Mouse (Mus musculus) MEL (cell line): ENCODE data around the gene Thoc6. TPM values are rescaled to one million over a fixed set of nuclear protein-coding genes. Genes with fewer than 3 reads are reported as not detected.

Source experiments
- DNase-seq: peaks from one replicate; pipeline ENCODE4 v3.0.0; 2011; ENCODE audit warnings: low read depth, low spot score
- H3K27ac ChIP-seq: 2 replicates; pipeline ENCODE4 v1.5.1; 2012; ENCODE audit warnings: low read depth, mild to moderate bottlenecking, control low read depth, low read length, moderate library complexity; ENCODE audit not compliant: control insufficient read depth
- H3K27me3 ChIP-seq, 2 experiments: fragments of 150-350 bp in 1 of 2; sonication (generic) in 1 of 2; 2 replicates each; pipeline ENCODE4 v1.6.1; 2012; ENCODE audit warnings: low read length in 2 of 2, mild to moderate bottlenecking in 2 of 2, improper control_type of control experiment in 1 of 2, moderate library complexity in 1 of 2; ENCODE audit not compliant: insufficient read depth in 2 of 2, control insufficient read depth in 1 of 2
- H3K36me3 ChIP-seq, 2 experiments: 2 replicates each; pipeline ENCODE4 v1.6.1; 2012 to 2014; ENCODE audit warnings: low read length in 2 of 2, improper control_type of control experiment in 1 of 2, inconsistent platforms in 1 of 2, mild to moderate bottlenecking in 1 of 2; ENCODE audit not compliant: insufficient read depth in 2 of 2, control insufficient read depth in 1 of 2
- H3K4me1 ChIP-seq, 2 experiments: fragments of 150-350 bp in 1 of 2; sonication (generic) in 1 of 2; 2 replicates each; pipeline ENCODE4 v1.6.1; 2012; ENCODE audit warnings: low read length in 2 of 2, improper control_type of control experiment in 1 of 2, mild to moderate bottlenecking in 1 of 2; ENCODE audit not compliant: insufficient read depth in 2 of 2, control insufficient read depth in 1 of 2
- H3K4me3 ChIP-seq, 2 experiments: fragments of 150-350 bp in 1 of 2; sonication (generic) in 1 of 2; 2 replicates each; pipeline ENCODE4 v1.5.1; 2012; ENCODE audit warnings: low read depth in 2 of 2, low read length in 2 of 2, mild to moderate bottlenecking in 2 of 2, moderate library complexity in 2 of 2, control low read depth in 1 of 2, improper control_type of control experiment in 1 of 2; ENCODE audit not compliant: control insufficient read depth in 1 of 2, insufficient read depth in 1 of 2
- H3K79me2 ChIP-seq: 2 replicates; pipeline ENCODE4 v1.6.1; 2012; ENCODE audit warnings: mild to moderate bottlenecking, low read length, moderate library complexity; ENCODE audit not compliant: control insufficient read depth, poor library complexity, insufficient read depth
- H3K9ac ChIP-seq: 2 replicates; pipeline ENCODE4 v1.6.1; 2012; ENCODE audit warnings: low read depth, mild to moderate bottlenecking, control low read depth, low read length, moderate library complexity; ENCODE audit not compliant: control insufficient read depth, poor library complexity, severe bottlenecking
- H3K9me3 ChIP-seq: fragments of 150-350 bp; sonication (generic); replicated peaks from 2 replicates; pipeline ENCODE4 v1.6.1; 2012; ENCODE audit warnings: mild to moderate bottlenecking, low read length, improper control_type of control experiment, moderate library complexity; ENCODE audit not compliant: insufficient read depth
- BHLHE40 ChIP-seq: IDR thresholded peaks from 2 replicates; pipeline ENCODE4 v1.6.1; 2012; ENCODE audit warnings: low read depth, mild to moderate bottlenecking, inconsistent platforms, low read length, improper control_type of control experiment, borderline replicate concordance
- CHD1 ChIP-seq: IDR thresholded peaks from 2 replicates; pipeline ENCODE4 v1.6.1; 2012; ENCODE audit warnings: low read depth, mild to moderate bottlenecking, inconsistent platforms, low read length, improper control_type of control experiment
- CHD2 ChIP-seq: IDR thresholded peaks from 2 replicates; pipeline ENCODE4 v1.6.1; 2011; ENCODE audit warnings: low read length, improper control_type of control experiment
- E2F4 ChIP-seq: IDR thresholded peaks from 2 replicates; pipeline ENCODE4 v1.6.1; 2011; ENCODE audit warnings: low read depth, low read length, improper control_type of control experiment, borderline replicate concordance
- ETS1 ChIP-seq: IDR thresholded peaks from 2 replicates; pipeline ENCODE4 v1.6.1; 2012; ENCODE audit warnings: low read depth, mild to moderate bottlenecking, inconsistent platforms, low read length, improper control_type of control experiment, moderate library complexity
- GABPA ChIP-seq: IDR thresholded peaks from 2 replicates; pipeline ENCODE4 v1.6.1; 2012; ENCODE audit warnings: low read depth, mild to moderate bottlenecking, inconsistent platforms, low read length, improper control_type of control experiment, moderate library complexity
- GATA1 ChIP-seq: IDR thresholded peaks from 2 replicates; pipeline ENCODE4 v1.6.1; 2011; ENCODE audit warnings: low read depth, low read length, improper control_type of control experiment
- HCFC1 ChIP-seq: IDR thresholded peaks from 2 replicates; pipeline ENCODE4 v1.6.1; 2012; ENCODE audit warnings: low read depth, mild to moderate bottlenecking, inconsistent platforms, low read length, improper control_type of control experiment, moderate library complexity
- JUND ChIP-seq: IDR thresholded peaks from 2 replicates; pipeline ENCODE4 v1.6.1; 2011; ENCODE audit warnings: low read depth, mild to moderate bottlenecking, improper control_type of control experiment, low read length
- KAT2A ChIP-seq: conservative IDR thresholded peaks from 2 replicates; pipeline ENCODE4 v1.6.1; 2012; ENCODE audit warnings: low read depth, low read length, improper control_type of control experiment, inconsistent platforms
- MAFK ChIP-seq: IDR thresholded peaks from 2 replicates; pipeline ENCODE4 v1.6.1; 2011; ENCODE audit warnings: low read depth, mild to moderate bottlenecking, low read length, improper control_type of control experiment, borderline replicate concordance
- MAX ChIP-seq: IDR thresholded peaks from 2 replicates; pipeline ENCODE4 v1.6.1; 2011; ENCODE audit warnings: low read length, improper control_type of control experiment
- MEF2A ChIP-seq: IDR thresholded peaks from 2 replicates; pipeline ENCODE4 v1.6.1; 2014; ENCODE audit warnings: low read depth, mild to moderate bottlenecking, inconsistent platforms, low read length, improper control_type of control experiment; ENCODE audit not compliant: poor library complexity, insufficient replicate concordance, severe bottlenecking; ENCODE audit errors: extremely low read depth
- MYB ChIP-seq: IDR thresholded peaks from 2 replicates; pipeline ENCODE4 v1.6.1; 2011; ENCODE audit warnings: mild to moderate bottlenecking, low read depth, low read length, improper control_type of control experiment
- NELFE ChIP-seq: IDR thresholded peaks from 2 replicates; pipeline ENCODE4 v1.6.1; 2011; ENCODE audit warnings: low read depth, low read length, improper control_type of control experiment
- POLR2A ChIP-seq, 2 experiments: IDR thresholded peaks; 2 replicates each; pipeline ENCODE4 v1.6.1; 2011 to 2012; ENCODE audit warnings: low read length in 2 of 2, mild to moderate bottlenecking in 2 of 2, control low read depth in 1 of 2, improper control_type of control experiment in 1 of 2, low read depth in 1 of 2, moderate library complexity in 1 of 2; ENCODE audit not compliant: control insufficient read depth in 1 of 2, insufficient read depth in 1 of 2, poor library complexity in 1 of 2
- POLR2AphosphoS2 ChIP-seq: IDR thresholded peaks from 2 replicates; pipeline ENCODE4 v1.6.1; 2011; ENCODE audit warnings: low read length, improper control_type of control experiment
- POLR2AphosphoS5 ChIP-seq: IDR thresholded peaks from 2 replicates; pipeline ENCODE4 v1.6.1; 2012; ENCODE audit warnings: low read depth, borderline replicate concordance, mild to moderate bottlenecking, inconsistent platforms, low read length, moderate library complexity, mixed read lengths
- RAD21 ChIP-seq: IDR thresholded peaks from 2 replicates; pipeline ENCODE4 v1.6.1; 2011; ENCODE audit warnings: mild to moderate bottlenecking, low read depth, low read length, improper control_type of control experiment
- RCOR1 ChIP-seq: IDR thresholded peaks from 2 replicates; pipeline ENCODE4 v1.6.1; 2012; ENCODE audit warnings: low read depth, mild to moderate bottlenecking, inconsistent platforms, low read length, improper control_type of control experiment
- SIN3A ChIP-seq: IDR thresholded peaks from 2 replicates; pipeline ENCODE4 v1.6.1; 2012; ENCODE audit warnings: low read length, improper control_type of control experiment, inconsistent platforms
- SMC3 ChIP-seq: IDR thresholded peaks from 2 replicates; pipeline ENCODE4 v1.6.1; 2011; ENCODE audit warnings: low read depth, low read length, improper control_type of control experiment
- TAL1 ChIP-seq: IDR thresholded peaks from 2 replicates; pipeline ENCODE4 v1.6.1; 2012; ENCODE audit warnings: mild to moderate bottlenecking, inconsistent platforms, low read length, moderate library complexity, mixed read lengths
- TBP ChIP-seq: IDR thresholded peaks from 2 replicates; pipeline ENCODE4 v1.8.0; 2011; ENCODE audit warnings: low read depth, low read length, improper control_type of control experiment
- UBTF ChIP-seq: IDR thresholded peaks from 2 replicates; pipeline ENCODE4 v1.6.1; 2012; ENCODE audit warnings: low read depth, mild to moderate bottlenecking, inconsistent platforms, low read length, improper control_type of control experiment, moderate library complexity, borderline replicate concordance; ENCODE audit not compliant: insufficient read depth
- USF1 ChIP-seq: IDR thresholded peaks from 2 replicates; pipeline ENCODE4 v1.6.1; 2014; ENCODE audit warnings: low read depth, mild to moderate bottlenecking, inconsistent platforms, low read length, improper control_type of control experiment, moderate library complexity
- USF2 ChIP-seq, 2 experiments: IDR thresholded peaks; 2 replicates each; pipeline ENCODE4 v1.6.1; 2011 to 2012; ENCODE audit warnings: improper control_type of control experiment in 2 of 2, low read length in 2 of 2, borderline replicate concordance in 1 of 2, inconsistent platforms in 1 of 2, low read depth in 1 of 2, mild to moderate bottlenecking in 1 of 2; ENCODE audit not compliant: insufficient read depth in 1 of 2
- ZKSCAN1 ChIP-seq: IDR thresholded peaks from 2 replicates; pipeline ENCODE4 v1.6.1; 2012; ENCODE audit warnings: low read depth, mild to moderate bottlenecking, inconsistent platforms, low read length, improper control_type of control experiment, moderate library complexity
- ZNF384 ChIP-seq: IDR thresholded peaks from 2 replicates; pipeline ENCODE4 v1.6.1; 2012; ENCODE audit warnings: low read depth, mild to moderate bottlenecking, inconsistent platforms, low read length, improper control_type of control experiment
- polyA plus RNA-seq, 2 experiments: library from polyadenylated mRNA; stranded (reverse) in 1 of 2; unstranded in 1 of 2; fragments of >175 nt in 1 of 2; fragments of >200 nt in 1 of 2; gene quantifications; 2 replicates each; pipeline versions ENCODE4 v1.2.1 to v1.2.4; 2012; ENCODE audit warnings: low replicate concordance in 2 of 2, low read depth in 1 of 2; ENCODE audit not compliant: insufficient read length in 2 of 2, insufficient read depth in 1 of 2, missing spikeins in 1 of 2
- total RNA-seq: library from RNA; depleted of rRNA; stranded (reverse); fragments of 300-350 nt; gene quantifications from 2 replicates; pipeline ENCODE4 v1.2.3, GENCODE M21; 2012

The Thoc6 gene
- total and polyA plus RNA-seq, 3 experiments: 26.4 to 62.9 TPM; not detected in 1

DNA sequence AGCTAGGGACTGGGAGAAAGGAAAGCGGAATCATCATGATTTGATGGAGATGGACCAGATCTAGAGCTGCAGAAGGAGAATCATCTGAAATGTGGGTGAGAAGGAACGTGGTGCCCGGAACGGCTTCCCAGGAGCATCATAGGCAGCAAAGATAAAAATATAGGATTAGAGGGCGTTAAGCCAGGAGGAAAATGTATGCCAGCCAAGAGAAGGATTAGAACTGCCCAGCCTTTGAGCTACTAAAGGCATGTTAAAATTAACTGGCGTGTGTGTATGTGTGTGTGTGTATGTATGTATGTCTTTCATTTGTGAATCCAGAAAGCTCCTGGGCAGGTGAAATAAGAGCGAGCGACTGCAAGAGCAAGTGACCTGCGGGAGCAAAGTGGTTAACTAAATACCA is 29.6 kb upstream of the Thoc6 start:
- Histone ChIP-seq H3K9me3 (no peaks in the 10 kb centered on the region), H3K9ac (no peak overlapping the region), H3K4me3 (no peak overlapping the region), H3K36me3 (peaks cover 0 to 2% of the 10 kb centered on the region in 2 experiments; a peak in 1 of 4 replicates), H3K27me3 (peaks cover 2% of the 10 kb centered on the region in 2 experiments; a peak in 1 of 4 replicates), H3K79me2 (no peaks in the 10 kb centered on the region; the same call in 1 of the 2 replicates), H3K4me1 (no peaks in the 10 kb centered on the region), H3K27ac (no peak overlapping the region)
- no peak for DNase-seq
- TF ChIP-seq JUND (no peak), RAD21 (no peak), USF2 (IDR thresholded peaks at IDR 0.05; ENCODE audit: borderline replicate concordance in 1 of 2, insufficient read depth in 1 of 2, low read depth in 1 of 2, low read length in 2 of 2) (no peak), BHLHE40 (no peak), SMC3 (no peak), SIN3A (no peak), POLR2AphosphoS5 (no peak), ZKSCAN1 (no peak), E2F4 (no peak)

DNA sequence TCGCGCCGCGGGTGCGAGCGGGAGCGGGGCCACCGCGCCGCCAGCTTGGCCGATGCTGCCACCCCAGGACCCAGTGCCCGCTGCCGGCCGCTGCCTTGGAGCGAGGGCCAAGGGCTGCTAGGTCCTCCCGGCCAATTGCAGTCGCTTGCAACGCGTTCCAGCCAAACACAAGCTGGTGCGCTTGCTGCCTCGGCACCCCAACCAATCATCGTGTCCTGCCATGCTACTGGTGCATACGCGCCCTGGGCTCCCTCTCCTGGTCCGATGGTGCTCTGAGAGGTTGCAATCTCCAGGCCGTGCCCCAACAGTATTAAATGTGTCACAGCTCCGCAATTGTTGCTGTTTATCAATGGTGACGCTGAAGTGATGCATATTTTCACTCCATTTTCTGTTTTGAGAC is 26.4 kb upstream of the Thoc6 start:
- Histone ChIP-seq H3K9ac (peak overlapping the region; percentile 76), H3K36me3 (peaks cover 0 to 2% of the 10 kb centered on the region in 2 experiments; a peak in 1 of 4 replicates), H3K9me3 (no peaks in the 10 kb centered on the region), H3K79me2 (no peaks in the 10 kb centered on the region; the same call in 1 of the 2 replicates), H3K27ac (no peak overlapping the region), H3K4me1 (no peaks in the 10 kb centered on the region), H3K27me3 (peaks cover 0 to 2% of the 10 kb centered on the region in 2 experiments; a peak in 1 of 4 replicates), H3K4me3 (peak overlapping the region; percentile 30 to 67; a peak in 3 of 4 replicates)
- peak; percentile 94 for DNase-seq
- TF ChIP-seq UBTF (peak; percentile 91; the same call in 1 of the 2 replicates), NELFE (peak; percentile 27; the same call in 1 of the 2 replicates), MYB (no peak), RAD21 (peak; percentile 49), MEF2A (no peak), TBP (0 out of 2 replicates have a peak, but pooled peaks have one; percentile 38), POLR2AphosphoS2 (no peak), TAL1 (no peak), RCOR1 (no peak), SMC3 (peak; percentile 56), SIN3A (peak; percentile 61), CHD2 (peak; percentile 9; the same call in 1 of the 2 replicates), JUND (no peak), POLR2A (IDR thresholded peaks at IDR 0.05; ENCODE audit: control insufficient read depth in 1 of 2, insufficient read depth in 1 of 2, low read depth in 1 of 2, low read length in 2 of 2, poor library complexity in 1 of 2) (peak in 1 of 2 experiments; percentile 31; a peak in 1 of 4 replicates), GABPA (no peak), USF2 (IDR thresholded peaks at IDR 0.05; ENCODE audit: borderline replicate concordance in 1 of 2, insufficient read depth in 1 of 2, low read depth in 1 of 2, low read length in 2 of 2) (no peak), MAFK (no peak), MAX (peak; percentile 54; the same call in 1 of the 2 replicates), CHD1 (no peak), POLR2AphosphoS5 (no peak), ZKSCAN1 (no peak; the same call in 1 of the 2 replicates), BHLHE40 (no peak), HCFC1 (0 out of 2 replicates have a peak, but pooled peaks have one; percentile 31), USF1 (no peak), ETS1 (no peak), GATA1 (no peak), KAT2A (no peak), ZNF384 (no peak)
